Mouse (Mus musculus): ENCODE data around the gene Rbms2. TPM values are rescaled to one million over a fixed set of nuclear protein-coding genes. Genes with fewer than 3 reads are reported as not detected.

Rbms2 gene
- total RNA-seq, 1 experiment from 2014 or later = 8.7 TPM

- no peak for ATAC-seq (replicated peaks; ENCODE audit: low read depth, poor library complexity, severe bottlenecking)
Observed at GRCm38 (mm10) chr10:128143659-128144058, 36.4 kb downstream of the Rbms2 start.

- no peak for ATAC-seq (replicated peaks; ENCODE audit: low read depth, poor library complexity, severe bottlenecking)
Observed at GRCm38 (mm10) chr10:128142165-128142564, 37.9 kb downstream of the Rbms2 start.

GRCm38 (mm10) chr10:128140236-128140952 is 39.7 kb downstream of the Rbms2 start:
- peak; percentile 88 for ATAC-seq (replicated peaks; ENCODE audit: low read depth, poor library complexity, severe bottlenecking)

GRCm38 (mm10) chr10:128135374-128135773 is 44.7 kb downstream of the Rbms2 start:
- no peak for ATAC-seq (replicated peaks; ENCODE audit: low read depth, poor library complexity, severe bottlenecking)

GRCm38 (mm10) chr10:128133650-128134332 is 46.3 kb downstream of the Rbms2 start:
- ATAC-seq (replicated peaks; ENCODE audit: low read depth, poor library complexity, severe bottlenecking) = no peak

GRCm38 (mm10) chr10:128131812-128132211 is 48.3 kb downstream of the Rbms2 start:
- no peak for ATAC-seq (replicated peaks; ENCODE audit: low read depth, poor library complexity, severe bottlenecking)

GRCm38 (mm10) chr10:128131297-128131696 is 48.8 kb downstream of the Rbms2 start:
- ATAC-seq (replicated peaks; ENCODE audit: low read depth, poor library complexity, severe bottlenecking) = peak; percentile 63

GRCm38 (mm10) chr10:128128143-128128542 is 52.0 kb downstream of the Rbms2 start:
- ATAC-seq (replicated peaks; ENCODE audit: low read depth, poor library complexity, severe bottlenecking) = no peak

GRCm38 (mm10) chr10:128127497-128127896 is 52.6 kb downstream of the Rbms2 start:
- no peak for ATAC-seq (replicated peaks; ENCODE audit: low read depth, poor library complexity, severe bottlenecking)

- ATAC-seq (replicated peaks; ENCODE audit: low read depth, poor library complexity, severe bottlenecking) = no peak
Observed at GRCm38 (mm10) chr10:128125951-128126350, 54.1 kb downstream of the Rbms2 start.

- ATAC-seq (replicated peaks; ENCODE audit: low read depth, poor library complexity, severe bottlenecking) = no peak
Observed at GRCm38 (mm10) chr10:128124831-128125230, 55.3 kb downstream of the Rbms2 start.

- ATAC-seq (replicated peaks; ENCODE audit: low read depth, poor library complexity, severe bottlenecking) = no peak
Observed at GRCm38 (mm10) chr10:128123833-128124232, 56.3 kb downstream of the Rbms2 start.

GRCm38 (mm10) chr10:128111227-128111626 is 68.9 kb downstream of the Rbms2 start:
- ATAC-seq (replicated peaks; ENCODE audit: low read depth, poor library complexity, severe bottlenecking) = no peak

- ATAC-seq (replicated peaks; ENCODE audit: low read depth, poor library complexity, severe bottlenecking) = no peak
Observed at GRCm38 (mm10) chr10:128110103-128110761, 69.9 kb downstream of the Rbms2 start.

GRCm38 (mm10) chr10:128097587-128097971 is 82.5 kb downstream of the Rbms2 start:
- 0 out of 2 replicates have a peak, but pooled peaks have one; percentile 8 for ATAC-seq (replicated peaks; ENCODE audit: low read depth, poor library complexity, severe bottlenecking)

GRCm38 (mm10) chr10:128096693-128097586 is 83.2 kb downstream of the Rbms2 start:
- peak; percentile 36 for ATAC-seq (replicated peaks; ENCODE audit: low read depth, poor library complexity, severe bottlenecking)

- no peak for ATAC-seq (replicated peaks; ENCODE audit: low read depth, poor library complexity, severe bottlenecking)
Observed at GRCm38 (mm10) chr10:128096313-128096692, 83.8 kb downstream of the Rbms2 start.

GRCm38 (mm10) chr10:128095003-128095636 is 85.0 kb downstream of the Rbms2 start:
- ATAC-seq (replicated peaks; ENCODE audit: low read depth, poor library complexity, severe bottlenecking) = no peak

GRCm38 (mm10) chr10:128094340-128094968 is 85.6 kb downstream of the Rbms2 start:
- peak; percentile 59 for ATAC-seq (replicated peaks; ENCODE audit: low read depth, poor library complexity, severe bottlenecking)
